Mouse (Mus musculus) heart, embryonic 10.5 days (tissue): Measurements from ENCODE around the gene Oxa1l. TPM values are rescaled to one million over a fixed set of nuclear protein-coding genes. Genes with fewer than 3 reads are reported as not detected.
A peak's percentile ranks its signal among the peaks of the same experiment; 100 is the strongest.
"Not testable (repeated sequence)": the region's sequence is repeated elsewhere in the genome, so short reads cannot be mapped to it uniquely, and the experiment has no call there.

Source experiments
- DNase-seq: peaks from one replicate; pipeline ENCODE4 v3.0.0-alpha.2; 2017; ENCODE audit warnings: low spot score
- H3K27ac ChIP-seq: fragments of 300-500 bp; sonication (generic); 2 replicates; pipeline ENCODE4 v1.5.1; 2016; ENCODE audit warnings: mild to moderate bottlenecking
- H3K27me3 ChIP-seq: fragments of 300-500 bp; sonication (generic); 2 replicates; pipeline ENCODE4 v1.6.1; 2016; ENCODE audit warnings: mild to moderate bottlenecking; ENCODE audit not compliant: poor library complexity, insufficient read depth, severe bottlenecking
- H3K36me3 ChIP-seq: fragments of 300-500 bp; sonication (generic); 2 replicates; pipeline ENCODE4 v1.6.1; 2016; ENCODE audit warnings: mild to moderate bottlenecking, moderate library complexity
- H3K4me1 ChIP-seq: fragments of 300-500 bp; sonication (generic); 2 replicates; pipeline ENCODE4 v1.6.1; 2016; ENCODE audit warnings: mild to moderate bottlenecking
- H3K4me3 ChIP-seq: fragments of 300-500 bp; sonication (generic); 2 replicates; pipeline ENCODE4 v1.5.1; 2016; ENCODE audit warnings: mild to moderate bottlenecking, moderate library complexity
- H3K9me3 ChIP-seq: fragments of 300-500 bp; sonication (generic); 2 replicates; pipeline ENCODE4 v1.6.1; 2016; ENCODE audit warnings: mild to moderate bottlenecking, moderate library complexity
- WGBS: fragments of 180-500 bp; shearing (Covaris S2); methylation state at CpG from one replicate; pipeline ENCODE4 v1.1.7; 2016; 5-methylcytosine and 5-hydroxymethylcytosine counted together
- polyA plus RNA-seq: library from polyadenylated mRNA; unstranded; fragments of >200 nt; fragmentation: Nextera tagmentation; extraction: Ambion mirVana; gene quantifications from 2 replicates; pipeline ENCODE4 v1.2.1, GENCODE M21; 2016

The Oxa1l gene
- polyA plus RNA-seq = 52.1 and 62.5 TPM in 2 replicates

- DNase-seq = peak; percentile 98
- H3K9me3 ChIP-seq = no peaks in the 10 kb centered on the region
- no peaks in the 10 kb centered on the region for H3K27me3 ChIP-seq
- peaks cover 26% of the 10 kb centered on the region for H3K36me3 ChIP-seq
- under 1% methylated on average over 48 of the region's 48 CpGs for WGBS
- peak within 1 kb of the TSS; percentile 72 for H3K4me3 ChIP-seq
- peak within 1 kb of the TSS; percentile 96 for H3K27ac ChIP-seq
- no peaks in the 10 kb centered on the region for H3K4me1 ChIP-seq
Observed at GRCm38 (mm10) chr14:54360577-54361340, at the start of gene Oxa1l. Oxa1l (plus strand) TSS chr14:54360834.

- Histone ChIP-seq H3K9me3 (no peaks in the 10 kb centered on the region), H3K4me3 (no peak overlapping the region), H3K27me3 (peaks cover 5% of the 10 kb centered on the region; the same call in 1 of the 2 replicates), H3K27ac (no peak overlapping the region), H3K4me1 (no peaks in the 10 kb centered on the region), H3K36me3 (no peaks in the 10 kb centered on the region)
- no peak for DNase-seq
- 29% methylated on average over 3 of the region's 3 CpGs for WGBS
Observed at GRCm38 (mm10) chr14:54311763-54312162, 48.9 kb upstream of the Oxa1l start.

GRCm38 (mm10) chr14:54321556-54322376, 38.9 kb upstream of the Oxa1l start:
- DNase-seq = no peak
- no peaks in the 10 kb centered on the region for H3K27me3 ChIP-seq
- H3K27ac ChIP-seq = no peak overlapping the region
- 58% methylated on average over 18 of the region's 18 CpGs for WGBS
- 0 out of 2 replicates have a peak, but pooled peaks cover 4% of the 10 kb centered on the region for H3K9me3 ChIP-seq
- H3K36me3 ChIP-seq = no peaks in the 10 kb centered on the region
- H3K4me1 ChIP-seq = no peaks in the 10 kb centered on the region
- no peak overlapping the region for H3K4me3 ChIP-seq

- DNase-seq = no peak
- no peaks in the 10 kb centered on the region for H3K27me3 ChIP-seq
- H3K4me1 ChIP-seq = no peaks in the 10 kb centered on the region
- H3K9me3 ChIP-seq = 0 out of 2 replicates have a peak, but pooled peaks cover 4% of the 10 kb centered on the region
- no peak overlapping the region for H3K27ac ChIP-seq
- 70% methylated on average over 5 of the region's 5 CpGs for WGBS
- H3K4me3 ChIP-seq = no peak overlapping the region
- H3K36me3 ChIP-seq = no peaks in the 10 kb centered on the region
Observed at GRCm38 (mm10) chr14:54324486-54324885, 36.1 kb upstream of the Oxa1l start.

- WGBS = 72% methylated on average over 2 of the region's 2 CpGs
- Histone ChIP-seq H3K27ac (no peak overlapping the region), H3K4me3 (no peak overlapping the region), H3K27me3 (no peaks in the 10 kb centered on the region), H3K9me3 (no peaks in the 10 kb centered on the region), H3K4me1 (no peaks in the 10 kb centered on the region; the same call in 1 of the 2 replicates), H3K36me3 (no peaks in the 10 kb centered on the region)
- DNase-seq = no peak
Observed at GRCm38 (mm10) chr14:54328548-54328947, 32.1 kb upstream of the Oxa1l start.

- H3K27ac ChIP-seq = no peak overlapping the region
- no peak overlapping the region for H3K4me3 ChIP-seq
- 31% methylated on average over 9 of the region's 9 CpGs for WGBS
- DNase-seq = no peak
- no peaks in the 10 kb centered on the region for H3K27me3 ChIP-seq
- H3K4me1 ChIP-seq = peaks cover 5% of the 10 kb centered on the region; the same call in 1 of the 2 replicates
- H3K36me3 ChIP-seq = no peaks in the 10 kb centered on the region
- H3K9me3 ChIP-seq = no peaks in the 10 kb centered on the region
Observed at GRCm38 (mm10) chr14:54329201-54329600, 31.4 kb upstream of the Oxa1l start.

GRCm38 (mm10) chr14:54331178-54331577, 29.5 kb upstream of the Oxa1l start:
- 86% methylated on average over 1 of the region's 1 CpGs for WGBS
- Histone ChIP-seq H3K27ac (no peak overlapping the region), H3K9me3 (no peaks in the 10 kb centered on the region), H3K4me1 (peaks cover 6% of the 10 kb centered on the region; the same call in 1 of the 2 replicates), H3K27me3 (no peaks in the 10 kb centered on the region), H3K36me3 (no peaks in the 10 kb centered on the region), H3K4me3 (no peak overlapping the region)
- DNase-seq = no peak

- peaks cover 6% of the 10 kb centered on the region; the same call in 1 of the 2 replicates for H3K4me1 ChIP-seq
- no peaks in the 10 kb centered on the region for H3K36me3 ChIP-seq
- no peaks in the 10 kb centered on the region for H3K27me3 ChIP-seq
- H3K27ac ChIP-seq = no peak overlapping the region
- no peak overlapping the region for H3K4me3 ChIP-seq
- 77% methylated on average over 5 of the region's 5 CpGs for WGBS
- no peaks in the 10 kb centered on the region for H3K9me3 ChIP-seq
- no peak for DNase-seq
Observed at GRCm38 (mm10) chr14:54332176-54333074, 28.2 kb upstream of the Oxa1l start.

- DNase-seq = no peak
- H3K36me3 ChIP-seq = no peaks in the 10 kb centered on the region
- peaks cover 6% of the 10 kb centered on the region; the same call in 1 of the 2 replicates for H3K4me1 ChIP-seq
- no peak overlapping the region for H3K4me3 ChIP-seq
- 57% methylated on average over 8 of the region's 8 CpGs for WGBS
- no peak overlapping the region for H3K27ac ChIP-seq
- no peaks in the 10 kb centered on the region for H3K27me3 ChIP-seq
- H3K9me3 ChIP-seq = no peaks in the 10 kb centered on the region
Observed at GRCm38 (mm10) chr14:54333452-54334189, 27.0 kb upstream of the Oxa1l start.

GRCm38 (mm10) chr14:54340836-54341235, 19.8 kb upstream of the Oxa1l start:
- Histone ChIP-seq H3K36me3 (no peaks in the 10 kb centered on the region), H3K4me3 (no peak overlapping the region), H3K9me3 (no peaks in the 10 kb centered on the region), H3K4me1 (no peaks in the 10 kb centered on the region), H3K27me3 (no peaks in the 10 kb centered on the region), H3K27ac (no peak overlapping the region)
- DNase-seq = no peak
- whole genome bisulfite sequencing = 47% methylated on average over 7 of the region's 7 CpGs

GRCm38 (mm10) chr14:54341807-54342206, 18.8 kb upstream of the Oxa1l start:
- H3K4me3 ChIP-seq, H3K27me3 ChIP-seq, H3K27ac ChIP-seq, H3K4me1 ChIP-seq, DNase-seq, H3K9me3 ChIP-seq, H3K36me3 ChIP-seq: not testable (repeated sequence)
- 36% methylated on average over 2 of the region's 2 CpGs for WGBS
